ENCODE assay signal across 8 mouse cellular contexts in the genomic region with DNA sequence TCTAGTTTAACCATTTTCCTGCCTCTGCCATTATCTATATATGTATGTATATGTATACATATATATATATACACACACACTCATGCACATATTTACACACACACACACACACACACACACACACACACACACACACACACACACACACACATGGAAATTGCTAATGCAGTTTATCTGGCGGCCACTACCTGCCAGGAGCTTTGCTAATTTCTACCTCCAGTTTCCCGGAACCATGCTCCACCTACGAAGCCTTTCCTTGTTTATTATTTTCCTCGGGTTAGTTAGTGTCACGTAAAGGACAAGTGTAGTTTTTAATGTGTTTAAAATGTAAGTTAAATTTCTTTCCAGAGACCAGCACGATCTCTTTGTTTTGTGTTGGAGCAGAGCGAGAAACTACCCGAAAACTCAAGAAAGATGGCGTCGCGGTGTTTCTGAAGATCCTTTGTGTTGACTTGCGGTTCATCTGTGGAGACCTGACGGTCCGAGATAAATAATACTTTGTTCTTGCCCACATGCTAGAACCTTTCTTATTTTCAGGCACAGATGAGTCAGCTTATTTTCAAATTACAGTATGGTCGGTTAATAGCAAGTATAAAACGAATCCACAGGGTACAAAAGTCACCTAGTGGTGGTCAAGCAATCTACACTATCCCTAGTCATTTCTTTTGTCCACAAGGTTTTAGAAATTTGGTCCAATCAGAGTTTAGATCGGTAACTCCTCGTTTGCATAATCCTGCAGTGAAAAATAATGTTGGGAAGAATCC. TPM values are rescaled to one million over a fixed set of nuclear protein-coding genes. Genes with fewer than 3 reads are reported as not detected.
DNase-seq lines count a peak whose midpoint lies in the region; ATAC-seq and TF ChIP-seq lines count a peak whose summit lies in the region.

No protein-coding gene starts in this region.

- peak; percentile 65 for TF ChIP-seq CTCF in left cerebral cortex, adult 2 months (IDR thresholded peaks at IDR 0.05)
- no peak for TF ChIP-seq CTCF in ES-Bruce4 (IDR thresholded peaks at IDR 0.05; ENCODE audit: low read depth, low read length)
- peak; percentile 77 for TF ChIP-seq CTCF in midbrain, postnatal 0 days (IDR thresholded peaks at IDR 0.05)

- no peaks in the 10 kb centered on the region for H3K27me3 ChIP-seq in ES-Bruce4 (ENCODE audit: control insufficient read depth, insufficient read depth, low read length, poor library complexity, severe bottlenecking)
- H3K27me3 ChIP-seq in heart, embryonic 11.5 days (ENCODE audit: control insufficient read depth, insufficient read depth, low read length), result no peaks in the 10 kb centered on the region
- H3K27me3 ChIP-seq in limb, embryonic 10.5 days (ENCODE audit: low read depth, poor library complexity, severe bottlenecking), result no peaks in the 10 kb centered on the region
- no peaks in the 10 kb centered on the region for H3K27me3 ChIP-seq in midbrain, postnatal 0 days (ENCODE audit: insufficient read depth, low read length)

- DNase-seq in left cerebral cortex, adult 2 months (ENCODE audit: extremely low spot score in 1 of 2, low spot score in 2 of 2), result no peak
- DNase-seq in left cerebral cortex, postnatal 4 days, result no peak
- peak; percentile 43 to 69 for DNase-seq in cerebellum, postnatal 10 days
- no peak for DNase-seq in limb, embryonic 10.5 days (ENCODE audit: low spot score)
- DNase-seq in midbrain, postnatal 0 days (ENCODE audit: low spot score), result peak; percentile 87
- no peak for DNase-seq in gastrocnemius, adult 8-10 months (ENCODE audit: low spot score in 2 of 2)

- H3K9me3 ChIP-seq in ES-Bruce4 (replicated peaks; ENCODE audit: control insufficient read depth, insufficient read depth, low read length, poor library complexity, severe bottlenecking), result no peaks in the 10 kb centered on the region
- no peaks in the 10 kb centered on the region for H3K9me3 ChIP-seq in heart, embryonic 11.5 days (replicated peaks; ENCODE audit: control insufficient read depth, low read length)
- H3K9me3 ChIP-seq in limb, embryonic 10.5 days (replicated peaks), result no peaks in the 10 kb centered on the region
- H3K9me3 ChIP-seq in midbrain, postnatal 0 days (ENCODE audit: low read length), result no peaks in the 10 kb centered on the region

- H3K4me1 ChIP-seq in ES-Bruce4 (ENCODE audit: control insufficient read depth, insufficient read depth, low read length), result no peaks in the 10 kb centered on the region
- H3K4me1 ChIP-seq in heart, embryonic 11.5 days (ENCODE audit: control insufficient read depth, insufficient read depth, low read length), result no peaks in the 10 kb centered on the region
- H3K4me1 ChIP-seq in limb, embryonic 10.5 days, result peaks cover 3% of the 10 kb centered on the region; the same call in 1 of the 2 replicates
- H3K4me1 ChIP-seq in midbrain, postnatal 0 days (ENCODE audit: insufficient read depth, low read length), result no peaks in the 10 kb centered on the region

- H3K4me3 ChIP-seq in left cerebral cortex, adult 2 months, result peak overlapping the region; percentile 71
- H3K4me3 ChIP-seq in ES-Bruce4 (ENCODE audit: low read depth, low read length), result peak overlapping the region; percentile 84
- H3K4me3 ChIP-seq in heart, embryonic 11.5 days (ENCODE audit: low read depth, low read length), result peak overlapping the region; percentile 42
- H3K4me3 ChIP-seq in limb, embryonic 10.5 days, result peak overlapping the region; percentile 50
- H3K4me3 ChIP-seq in midbrain, postnatal 0 days (ENCODE audit: low read depth, low read length), result peak overlapping the region; percentile 42

- peak overlapping the region; percentile 79 for H3K4me2 ChIP-seq in heart, embryonic 11.5 days
- peak overlapping the region; percentile 70 for H3K4me2 ChIP-seq in midbrain, postnatal 0 days (ENCODE audit: low read depth, low read length, poor library complexity, severe bottlenecking)

- intact Hi-C loops in left cerebral cortex, adult 2 months (cut with DNase I), result no loop called here
- intact Hi-C loops in left cerebral cortex, postnatal 4 days (cut with DNase I), result loop anchor here (10.0 kb wide), 1 partner anchor 192 kb away; a partner anchor contains a TSS

- TF ChIP-seq EP300 in ES-Bruce4 (IDR thresholded peaks at IDR 0.05; ENCODE audit: insufficient read depth, low read depth, low read length), result no peak

- ATAC-seq in heart, embryonic 11.5 days (replicated peaks; ENCODE audit: insufficient number of reproducible peaks, low FRiP score, low TSS enrichment), result peak; percentile 55; the same call in 1 of the 2 replicates
- ATAC-seq in midbrain, postnatal 0 days (ENCODE audit: low FRiP score), result peak; percentile 61

- peak overlapping the region; percentile 96 for H3K27ac ChIP-seq in left cerebral cortex, adult 2 months
- H3K27ac ChIP-seq in ES-Bruce4 (ENCODE audit: insufficient read depth, low read length), result peak overlapping the region; percentile 98
- peak overlapping the region; percentile 97 for H3K27ac ChIP-seq in heart, embryonic 11.5 days (ENCODE audit: low read depth, low read length)
- peak overlapping the region; percentile 98 for H3K27ac ChIP-seq in limb, embryonic 10.5 days
- H3K27ac ChIP-seq in midbrain, postnatal 0 days (ENCODE audit: low read depth, low read length), result peak overlapping the region; percentile 94

- TF ChIP-seq POLR2A in ES-Bruce4 (IDR thresholded peaks at IDR 0.05; ENCODE audit: insufficient read depth, low read length), result no peak

- H3K9ac ChIP-seq in ES-Bruce4 (ENCODE audit: low read depth, poor library complexity, severe bottlenecking), result peak overlapping the region; percentile 97
- H3K9ac ChIP-seq in heart, embryonic 11.5 days (ENCODE audit: low read depth, low read length), result peak overlapping the region; percentile 77
- H3K9ac ChIP-seq in midbrain, postnatal 0 days (replicated peaks; ENCODE audit: low read length, poor library complexity, severe bottlenecking), result peak overlapping the region; percentile 56

- 3% methylated on average over 18 of the region's 18 CpGs for WGBS in heart, embryonic 11.5 days (ENCODE audit: insufficient replicate concordance)
- 4% methylated on average over 18 of the region's 18 CpGs for WGBS in limb, embryonic 10.5 days
- WGBS in midbrain, postnatal 0 days, result 1% methylated on average over 18 of the region's 18 CpGs

- H3K36me3 ChIP-seq in ES-Bruce4 (ENCODE audit: control insufficient read depth, insufficient read depth, low read length, poor library complexity, severe bottlenecking), result no peaks in the 10 kb centered on the region
- no peaks in the 10 kb centered on the region for H3K36me3 ChIP-seq in heart, embryonic 11.5 days (ENCODE audit: control insufficient read depth, insufficient read depth, low read length)
- no peaks in the 10 kb centered on the region for H3K36me3 ChIP-seq in limb, embryonic 10.5 days
- H3K36me3 ChIP-seq in midbrain, postnatal 0 days (ENCODE audit: insufficient read depth, low read length), result no peaks in the 10 kb centered on the region

RNA-seq across cellular contexts. Expression of a gene that starts 0.7 kb away (rescaled TPM):
- total RNA-seq in left cerebral cortex, adult 2 months (2021), result 10 to 100 TPM; 40.1 to 50.4 TPM
- 100 to 1,000 TPM; 130 to 134 TPM for total RNA-seq in left cerebral cortex, postnatal 4 days (2021)
- 14.3 and 15.4 TPM in 2 replicates for polyA plus RNA-seq in ES-Bruce4 (2011; ENCODE audit: insufficient read depth, insufficient read length, low read depth, missing spikeins)
- 2.6 and 3.0 TPM in 2 replicates for polyA plus RNA-seq in heart, embryonic 11.5 days (2014; fragmentation: Nextera tagmentation; extraction: Ambion mirVana)
- 5.6 and 7.8 TPM in 2 replicates for polyA plus RNA-seq in limb, embryonic 10.5 days (2016; fragmentation: Nextera tagmentation; extraction: Ambion mirVana)
- 203 and 384 TPM in 2 replicates for total RNA-seq in midbrain, postnatal 0 days (2014; rRNA removed)
- polyA plus RNA-seq in midbrain, postnatal 0 days (2015; fragmentation: Nextera tagmentation; extraction: Ambion mirVana), result 1.2 and 1.9 TPM in 2 replicates
- 10 to 100 TPM; 14.8 to 21.5 (median 18.9) TPM for total RNA-seq in gastrocnemius, adult 8-10 months (2022)

RNA-seq across cellular contexts. Expression of a gene that starts 8.1 kb away (rescaled TPM):
- 1 to 10 TPM; 2.4 to 5.0 TPM for total RNA-seq in left cerebral cortex, adult 2 months (2021)
- total RNA-seq in left cerebral cortex, postnatal 4 days (2021), result 10 to 100 TPM; 24.5 to 31.0 TPM
- 5.0 and 8.2 TPM in 2 replicates for polyA plus RNA-seq in ES-Bruce4 (2011; ENCODE audit: insufficient read depth, insufficient read length, low read depth, missing spikeins)
- 27.6 and 34.5 TPM in 2 replicates for polyA plus RNA-seq in heart, embryonic 11.5 days (2014; fragmentation: Nextera tagmentation; extraction: Ambion mirVana)
- polyA plus RNA-seq in limb, embryonic 10.5 days (2016; fragmentation: Nextera tagmentation; extraction: Ambion mirVana), result 109 and 113 TPM in 2 replicates
- 76.7 and 98.8 TPM in 2 replicates for total RNA-seq in midbrain, postnatal 0 days (2014; rRNA removed)
- polyA plus RNA-seq in midbrain, postnatal 0 days (2015; fragmentation: Nextera tagmentation; extraction: Ambion mirVana), result 4.5 and 5.9 TPM in 2 replicates
- total RNA-seq in gastrocnemius, adult 8-10 months (2022), result 1 to 10 TPM in 2 of 4 experiments, under 1 TPM in 2; 0.54 to 1.1 (median 0.88) TPM

RNA-seq across cellular contexts. Expression of a gene that starts 8.3 kb away (rescaled TPM):
- total RNA-seq in left cerebral cortex, adult 2 months (2021), result 10 to 100 TPM; 68.0 to 71.2 TPM
- total RNA-seq in left cerebral cortex, postnatal 4 days (2021), result 100 to 1,000 TPM; 203 to 225 TPM
- 13.4 and 16.7 TPM in 2 replicates for polyA plus RNA-seq in ES-Bruce4 (2011; ENCODE audit: insufficient read depth, insufficient read length, low read depth, missing spikeins)
- 2.3 and 6.5 TPM in 2 replicates for polyA plus RNA-seq in heart, embryonic 11.5 days (2014; fragmentation: Nextera tagmentation; extraction: Ambion mirVana)
- polyA plus RNA-seq in limb, embryonic 10.5 days (2016; fragmentation: Nextera tagmentation; extraction: Ambion mirVana), result 7.3 and 8.1 TPM in 2 replicates
- 248 and 572 TPM in 2 replicates for total RNA-seq in midbrain, postnatal 0 days (2014; rRNA removed)
- polyA plus RNA-seq in midbrain, postnatal 0 days (2015; fragmentation: Nextera tagmentation; extraction: Ambion mirVana), result 2.8 and 4.5 TPM in 2 replicates
- 1 to 10 TPM; 5.2 to 8.5 (median 7.2) TPM for total RNA-seq in gastrocnemius, adult 8-10 months (2022)

RNA-seq across cellular contexts. Expression of a gene that starts 9.8 kb away (rescaled TPM):
- 1 to 10 TPM; 3.5 TPM for total RNA-seq in left cerebral cortex, adult 2 months (2021)
- total RNA-seq in left cerebral cortex, postnatal 4 days (2021), result 10 to 100 TPM; 12.0 to 12.4 TPM
- polyA plus RNA-seq in ES-Bruce4 (2011; ENCODE audit: insufficient read depth, insufficient read length, low read depth, missing spikeins), result 1.6 and 2.0 TPM in 2 replicates
- polyA plus RNA-seq in heart, embryonic 11.5 days (2014; fragmentation: Nextera tagmentation; extraction: Ambion mirVana), result 0.15 and 0.27 TPM in 2 replicates
- polyA plus RNA-seq in limb, embryonic 10.5 days (2016; fragmentation: Nextera tagmentation; extraction: Ambion mirVana), result 0.59 and 0.67 TPM in 2 replicates
- 21.3 and 23.4 TPM in 2 replicates for total RNA-seq in midbrain, postnatal 0 days (2014; rRNA removed)
- 0.04 and 0.07 TPM in 2 replicates for polyA plus RNA-seq in midbrain, postnatal 0 days (2015; fragmentation: Nextera tagmentation; extraction: Ambion mirVana)
- 1 to 10 TPM in 3 of 4 experiments, under 1 TPM in 1; 0.87 to 1.3 (median 1.3) TPM for total RNA-seq in gastrocnemius, adult 8-10 months (2022)

RNA-seq across cellular contexts. Expression of a gene that starts 11.1 kb away (rescaled TPM):
- total RNA-seq in left cerebral cortex, adult 2 months (2021), result 10 to 100 TPM; 19.7 to 24.1 TPM
- 100 to 1,000 TPM in 1 of 2 experiments, 10 to 100 TPM in 1; 87.5 to 105 TPM for total RNA-seq in left cerebral cortex, postnatal 4 days (2021)
- 21.5 and 23.2 TPM in 2 replicates for polyA plus RNA-seq in ES-Bruce4 (2011; ENCODE audit: insufficient read depth, insufficient read length, low read depth, missing spikeins)
- polyA plus RNA-seq in heart, embryonic 11.5 days (2014; fragmentation: Nextera tagmentation; extraction: Ambion mirVana), result 1.3 and 2.6 TPM in 2 replicates
- 2.4 and 3.5 TPM in 2 replicates for polyA plus RNA-seq in limb, embryonic 10.5 days (2016; fragmentation: Nextera tagmentation; extraction: Ambion mirVana)
- 194 and 327 TPM in 2 replicates for total RNA-seq in midbrain, postnatal 0 days (2014; rRNA removed)
- 0.43 TPM in 1 of 2 replicates, not detected in the other for polyA plus RNA-seq in midbrain, postnatal 0 days (2015; fragmentation: Nextera tagmentation; extraction: Ambion mirVana)
- total RNA-seq in gastrocnemius, adult 8-10 months (2022), result 1 to 10 TPM; 2.0 to 6.7 (median 5.1) TPM

Comparison
In these comparisons a context has a peak if more than half of its experiments do, and no peak if none do; other contexts are left out.
1. RNA of a gene that starts 8.1 kb away (total RNA-seq): 76.7 to 98.8 TPM in midbrain, postnatal 0 days and 24.5 to 31.0 TPM in left cerebral cortex, postnatal 4 days; 2.4 to 5.0 TPM in left cerebral cortex, adult 2 months and 0.54 to 1.1 TPM in gastrocnemius, adult 8-10 months; every median in the first group is over 4 times any median in the second.
2. DNase-seq: peak in cerebellum, postnatal 10 days (2 of 2) and midbrain, postnatal 0 days (single experiment); none in left cerebral cortex, adult 2 months (0 of 2), left cerebral cortex, postnatal 4 days (single experiment), limb, embryonic 10.5 days (single experiment) and gastrocnemius, adult 8-10 months (0 of 2).
3. RNA of a gene that starts 8.3 kb away (total RNA-seq): 248 to 572 TPM in midbrain, postnatal 0 days, 203 to 225 TPM in left cerebral cortex, postnatal 4 days and 68.0 to 71.2 TPM in left cerebral cortex, adult 2 months; 5.2 to 8.5 TPM in gastrocnemius, adult 8-10 months; every median in the first group is over 4 times any median in the second.
4. Peak in every context shown above with its lines, with median percentiles within 50 percentile points of each other: H3K27ac ChIP-seq, H3K4me3 ChIP-seq and H3K9ac ChIP-seq.